Mouse (Mus musculus) liver, embryonic 11.5 days (tissue): ENCODE measurements around the gene Idi1. TPM values are rescaled to one million over a fixed set of nuclear protein-coding genes. Genes with fewer than 3 reads are reported as not detected.
"Not testable (repeated sequence)": the region's sequence is repeated elsewhere in the genome, so short reads cannot be mapped to it uniquely, and the experiment has no call there.

Experiments used
- ATAC-seq: fragments of 200-750 bp; cut with Nextera tagmentation; replicated peaks from 2 replicates; pipeline ENCODE4 v1.8.0; 2017; ENCODE audit warnings: moderate number of reproducible peaks, mild to moderate bottlenecking, moderate TSS enrichment, moderate library complexity; ENCODE audit not compliant: low FRiP score
- DNase-seq: peaks from one replicate; pipeline ENCODE4 v3.0.0-alpha.2; 2017; ENCODE audit warnings: low spot score
- H3K27ac ChIP-seq: fragments of 300-500 bp; sonication (generic); 2 replicates; pipeline ENCODE4 v1.5.1; 2014; ENCODE audit warnings: mild to moderate bottlenecking, low read depth, low read length, control low read depth
- H3K27me3 ChIP-seq: fragments of 300-500 bp; sonication (generic); replicated peaks from 2 replicates; pipeline ENCODE4 v1.6.1; 2014; ENCODE audit warnings: low read length, mixed read lengths; ENCODE audit not compliant: control insufficient read depth, insufficient read depth
- H3K36me3 ChIP-seq: fragments of 300-500 bp; sonication (generic); 2 replicates; pipeline ENCODE4 v1.6.1; 2014; ENCODE audit warnings: mild to moderate bottlenecking, low read length, moderate library complexity, mixed read lengths; ENCODE audit not compliant: control insufficient read depth, insufficient read depth
- H3K4me1 ChIP-seq: fragments of 300-500 bp; sonication (generic); replicated peaks from 2 replicates; pipeline ENCODE4 v1.6.1; 2014; ENCODE audit warnings: low read length, mixed read lengths; ENCODE audit not compliant: control insufficient read depth, insufficient read depth
- H3K4me2 ChIP-seq: fragments of 300-500 bp; sonication (generic); 2 replicates; pipeline ENCODE4 v1.6.1; 2014; ENCODE audit warnings: mild to moderate bottlenecking, control low read depth, moderate library complexity
- H3K4me3 ChIP-seq: fragments of 300-500 bp; sonication (generic); 2 replicates; pipeline ENCODE4 v1.5.1; 2014; ENCODE audit warnings: low read depth, low read length, control low read depth
- H3K9ac ChIP-seq: fragments of 300-500 bp; sonication (generic); 2 replicates; pipeline ENCODE4 v1.6.1; 2014; ENCODE audit warnings: low read depth, low read length, control low read depth
- H3K9me3 ChIP-seq: fragments of 300-500 bp; sonication (generic); 2 replicates; pipeline ENCODE4 v1.6.1; 2016; ENCODE audit warnings: low read length, inconsistent platforms, mixed read lengths; ENCODE audit not compliant: control insufficient read depth
- WGBS: fragments of 180-500 bp; shearing (Covaris S2); extraction: QIAGEN DNeasy Blood & Tissue Kit; methylation state at CpG from one replicate; pipeline ENCODE4 v1.1.7; 2014; 5-methylcytosine and 5-hydroxymethylcytosine counted together
- polyA plus RNA-seq: library from polyadenylated mRNA; unstranded; fragments of >200 nt; fragmentation: Nextera tagmentation; extraction: Ambion mirVana; gene quantifications from 2 replicates; pipeline ENCODE4 v1.2.1, GENCODE M21; 2014

The Idi1 gene
- polyA plus RNA-seq, 1 experiment from 2014 or later = 91.0 TPM

DNA sequence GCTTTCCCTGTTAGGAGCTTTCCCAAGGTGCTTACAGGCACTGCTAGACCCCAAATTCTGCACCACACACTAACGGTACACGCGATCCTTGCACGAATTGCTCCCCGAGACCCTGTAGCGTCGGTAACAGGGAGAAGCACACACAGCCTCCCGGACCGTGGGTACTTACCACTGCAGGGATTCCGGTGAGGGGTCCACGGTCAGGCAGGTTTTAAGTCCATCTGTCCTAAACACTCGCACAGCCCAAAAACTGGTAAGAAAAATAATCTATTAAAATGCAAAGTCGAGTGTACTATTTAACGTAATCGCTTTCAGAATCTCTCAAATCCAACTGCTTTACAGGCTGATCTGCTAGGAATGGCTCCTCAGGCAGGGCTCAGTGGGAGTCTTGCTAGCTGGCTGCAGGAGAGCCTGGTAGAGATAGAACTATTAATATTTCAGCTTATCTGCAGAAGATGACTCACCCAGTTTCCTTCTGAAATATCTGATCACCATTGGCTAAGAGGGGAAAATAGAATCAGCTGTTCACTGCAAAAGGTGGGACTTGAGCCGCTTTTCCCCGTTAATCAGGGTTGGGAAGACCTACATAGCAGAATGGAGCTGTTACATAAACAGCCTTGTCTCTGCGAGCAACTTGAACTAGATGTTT lies 13.9 kb upstream of the Idi1 start, which contains the start of gene Wdr37:
Wdr37 (minus strand) TSS at position 596 of the 649 bp plus-strand sequence.
- ATAC-seq (peak; percentile 84), DNase-seq (no peak)
- Histone ChIP-seq H3K9me3 (no peaks in the 10 kb centered on the region), H3K36me3 (no peaks in the 10 kb centered on the region; the same call in 1 of the 2 replicates), H3K4me2 (peak within 1 kb of the TSS; percentile 89), H3K9ac (peak within 1 kb of the TSS; percentile 85), H3K4me3 (peak within 1 kb of the TSS; percentile 93), H3K4me1 (peaks cover 7% of the 10 kb centered on the region), H3K27ac (peak within 1 kb of the TSS; percentile 94), H3K27me3 (no peaks in the 10 kb centered on the region)
- WGBS = under 1% methylated on average over 18 of the region's 18 CpGs

DNA sequence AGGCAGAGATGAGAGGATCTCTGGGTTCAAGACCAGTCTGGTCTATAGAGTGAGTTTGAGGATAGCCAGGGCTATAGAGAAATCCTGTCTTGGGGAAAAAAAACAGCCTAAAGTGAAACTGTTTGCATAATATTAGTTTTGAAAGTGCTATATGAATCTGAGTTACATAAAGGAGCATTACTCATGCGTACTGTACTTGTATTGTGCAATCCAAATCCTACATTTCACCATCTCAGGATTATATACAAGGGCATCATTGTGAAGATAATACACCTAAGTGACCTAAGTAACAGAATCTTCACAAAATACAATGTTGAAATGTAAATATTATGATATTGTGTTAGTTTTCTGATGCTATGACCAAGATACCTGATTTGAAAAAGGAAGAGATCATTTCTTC lies 11.5 kb upstream of the Idi1 start:
- H3K36me3 ChIP-seq = no peaks in the 10 kb centered on the region
- H3K27me3 ChIP-seq = no peaks in the 10 kb centered on the region
- DNase-seq (no peak), ATAC-seq (no peak)
- H3K9ac ChIP-seq = no peak overlapping the region
- no peak overlapping the region for H3K27ac ChIP-seq
- no peaks in the 10 kb centered on the region for H3K9me3 ChIP-seq
- H3K4me2 ChIP-seq = no peak overlapping the region
- H3K4me1 ChIP-seq = peaks cover 7% of the 10 kb centered on the region
- H3K4me3 ChIP-seq = no peak overlapping the region
- WGBS = 85% methylated on average over 1 of the region's 1 CpGs

DNA sequence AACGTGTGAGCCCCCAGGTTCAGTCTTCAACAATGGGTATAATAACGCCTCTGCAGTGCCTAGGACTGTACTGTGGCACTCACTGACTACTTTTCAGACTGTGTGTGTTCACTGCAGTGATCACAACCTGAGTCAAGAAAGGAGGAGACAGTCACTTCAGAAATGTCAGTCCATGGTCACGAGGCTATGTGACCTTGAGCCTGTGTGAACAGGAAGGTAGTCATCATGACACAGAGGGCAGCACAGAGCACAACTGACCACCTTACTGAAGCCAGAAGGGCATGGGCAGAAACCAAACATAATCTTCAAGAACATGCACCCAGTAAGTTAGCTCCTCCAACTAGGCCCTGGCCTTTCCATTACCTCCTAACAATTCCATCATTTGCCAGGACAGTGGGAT lies 3.7 kb upstream of the Idi1 start:
- Histone ChIP-seq H3K9ac (no peak overlapping the region), H3K4me3 (no peak overlapping the region), H3K4me1 (no peaks in the 10 kb centered on the region), H3K4me2 (no peak overlapping the region), H3K27me3 (no peaks in the 10 kb centered on the region), H3K36me3 (no peaks in the 10 kb centered on the region), H3K9me3 (no peaks in the 10 kb centered on the region), H3K27ac (no peak overlapping the region)
- WGBS = 74% methylated on average over 3 of the region's 3 CpGs
- DNase-seq = no peak
- ATAC-seq = no peak

DNA sequence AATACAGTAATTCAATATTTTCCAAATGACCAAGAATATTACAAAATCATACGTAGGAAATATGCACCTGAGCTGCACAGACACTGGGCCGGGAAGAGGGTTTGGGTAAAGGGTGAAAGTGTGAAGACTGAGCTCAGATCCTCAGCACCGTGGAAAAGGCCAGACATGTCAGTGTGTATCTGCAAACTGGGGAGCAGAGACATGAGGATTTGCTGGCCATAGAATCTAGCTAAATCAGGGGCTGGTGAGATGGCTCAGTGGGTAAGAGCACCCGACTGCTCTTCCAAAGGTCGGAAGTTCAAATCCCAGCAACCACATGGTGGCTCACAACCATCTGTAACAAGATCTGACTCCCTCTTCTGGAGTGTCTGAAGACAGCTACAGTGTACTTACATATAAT lies 1.4 kb upstream of the Idi1 start:
- not testable (repeated sequence) for DNase-seq, H3K27ac ChIP-seq, H3K9me3 ChIP-seq, H3K4me2 ChIP-seq, H3K9ac ChIP-seq, H3K4me1 ChIP-seq, H3K36me3 ChIP-seq, H3K4me3 ChIP-seq, H3K27me3 ChIP-seq, ATAC-seq
- 74% methylated on average over 5 of the region's 5 CpGs for WGBS

GRCm38 (mm10) chr13:8886185-8886560 lies 872 bp downstream of the Idi1 start:
- H3K9ac ChIP-seq = peak overlapping the region; percentile 81
- H3K4me1 ChIP-seq = peaks cover 6% of the 10 kb centered on the region
- H3K36me3 ChIP-seq = peaks cover 14% of the 10 kb centered on the region; the same call in 1 of the 2 replicates
- WGBS = 4% methylated on average over 9 of the region's 9 CpGs
- H3K9me3 ChIP-seq = no peaks in the 10 kb centered on the region
- no peaks in the 10 kb centered on the region for H3K27me3 ChIP-seq
- ATAC-seq (no peak), DNase-seq (no peak)
- peak overlapping the region; percentile 55; the same call in 1 of the 2 replicates for H3K27ac ChIP-seq
- peak overlapping the region; percentile 79 for H3K4me3 ChIP-seq
- H3K4me2 ChIP-seq = peak overlapping the region; percentile 85

DNA sequence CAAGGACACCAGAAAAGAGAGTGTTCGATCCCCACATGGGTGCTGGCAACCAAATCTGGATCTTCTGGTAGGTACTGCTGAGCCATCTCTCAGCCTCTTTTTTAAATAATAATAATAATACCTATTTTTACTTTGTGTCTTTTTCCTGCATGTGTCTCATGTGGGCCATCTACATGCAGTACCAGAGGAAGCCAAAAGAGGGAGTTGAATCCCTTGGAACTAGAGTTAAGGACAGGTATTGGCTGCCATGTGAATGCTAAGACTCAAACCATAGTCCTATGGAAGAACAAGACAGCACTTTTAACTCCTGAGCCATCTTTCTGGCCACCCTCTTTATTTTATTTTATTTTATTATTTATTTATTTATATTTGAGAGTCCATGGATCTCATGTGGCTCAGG lies 3.3 kb downstream of the Idi1 start:
- Histone ChIP-seq H3K27me3 (no peaks in the 10 kb centered on the region), H3K4me3 (no peak overlapping the region), H3K36me3 (peaks cover 14% of the 10 kb centered on the region; the same call in 1 of the 2 replicates), H3K4me2 (no peak overlapping the region), H3K4me1 (peaks cover 6% of the 10 kb centered on the region), H3K9me3 (no peaks in the 10 kb centered on the region), H3K9ac (no peak overlapping the region), H3K27ac (no peak overlapping the region)
- 92% methylated on average over 1 of the region's 1 CpGs for WGBS
- DNase-seq (no peak), ATAC-seq (no peak)

DNA sequence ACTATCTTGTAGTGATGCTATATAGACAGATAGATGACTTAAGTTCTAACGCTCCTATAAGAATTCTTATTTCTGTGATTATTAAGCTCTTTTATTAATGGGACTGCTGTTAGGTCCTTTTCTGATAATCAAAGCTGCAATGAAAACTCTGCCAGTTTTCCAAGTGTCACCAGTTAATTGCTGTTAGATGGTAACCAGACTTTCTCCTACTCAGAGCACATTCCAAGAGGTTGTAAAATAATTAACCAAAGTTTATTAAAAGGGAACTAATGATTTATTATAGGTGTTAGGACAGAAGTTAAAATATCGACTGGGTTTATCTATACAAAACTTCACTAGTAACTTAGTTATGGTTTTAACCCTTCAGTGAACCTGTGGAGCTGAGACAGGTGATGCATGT lies 20.7 kb downstream of the Idi1 start:
- not testable (repeated sequence) for H3K9ac ChIP-seq, ATAC-seq, H3K36me3 ChIP-seq, H3K9me3 ChIP-seq, H3K27me3 ChIP-seq, H3K27ac ChIP-seq, H3K4me3 ChIP-seq, H3K4me2 ChIP-seq, H3K4me1 ChIP-seq, DNase-seq
- 81% methylated on average over 2 of the region's 2 CpGs for WGBS

GRCm38 (mm10) chr13:8913890-8914289 lies 28.6 kb downstream of the Idi1 start:
- H3K9me3 ChIP-seq, H3K9ac ChIP-seq, H3K36me3 ChIP-seq, ATAC-seq, H3K27ac ChIP-seq, H3K4me3 ChIP-seq, H3K4me1 ChIP-seq, H3K4me2 ChIP-seq, H3K27me3 ChIP-seq, DNase-seq: not testable (repeated sequence)
- 87% methylated on average over 8 of the region's 8 CpGs for WGBS

DNA sequence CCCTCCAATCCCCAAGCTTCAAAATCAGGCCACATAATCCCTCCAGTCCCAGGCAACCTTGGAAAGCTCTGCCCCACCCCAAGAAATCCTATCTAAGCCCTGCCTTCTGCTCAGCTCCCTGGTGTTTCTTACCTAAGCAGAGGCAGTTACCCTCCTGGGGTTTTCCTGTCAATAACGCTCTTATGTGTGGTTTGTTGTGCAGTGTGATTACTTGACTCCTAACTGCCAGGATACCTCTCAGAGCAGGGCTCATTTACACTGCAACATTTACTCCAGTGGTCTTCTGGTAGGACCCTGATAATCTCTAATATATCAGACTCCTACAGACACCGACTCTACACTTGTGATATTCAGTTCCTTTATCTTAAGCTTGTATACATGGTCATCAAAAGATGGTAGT lies 48.2 kb downstream of the Idi1 start:
- no peaks in the 10 kb centered on the region for H3K27me3 ChIP-seq
- no peaks in the 10 kb centered on the region for H3K36me3 ChIP-seq
- ATAC-seq (peak; percentile 68), DNase-seq (no peak)
- H3K9ac ChIP-seq = no peak overlapping the region
- no peaks in the 10 kb centered on the region for H3K4me1 ChIP-seq
- no peak overlapping the region for H3K4me3 ChIP-seq
- no peak overlapping the region for H3K4me2 ChIP-seq
- H3K9me3 ChIP-seq = no peaks in the 10 kb centered on the region
- H3K27ac ChIP-seq = no peak overlapping the region
- WGBS = 40% methylated on average over 2 of the region's 2 CpGs
